Mouse (Mus musculus) midbrain, embryonic 15.5 days (tissue): ENCODE measurements around the gene Cyp3a57. TPM values are rescaled to one million over a fixed set of nuclear protein-coding genes. Genes with fewer than 3 reads are reported as not detected.

Experiments used
- ATAC-seq: fragments of 200-750 bp; cut with Nextera tagmentation; replicated peaks from 2 replicates; pipeline ENCODE4 v1.8.0; 2017; ENCODE audit warnings: moderate TSS enrichment
- H3K27ac ChIP-seq: fragments of 300-500 bp; sonication (generic); 2 replicates; pipeline ENCODE4 v1.5.1; 2015; ENCODE audit warnings: mild to moderate bottlenecking, inconsistent platforms
- H3K27me3 ChIP-seq: fragments of 300-500 bp; sonication (generic); replicated peaks from 2 replicates; pipeline ENCODE4 v1.6.1; 2015; ENCODE audit warnings: inconsistent platforms
- H3K36me3 ChIP-seq: fragments of 300-500 bp; sonication (generic); replicated peaks from 2 replicates; pipeline ENCODE4 v1.6.1; 2015; ENCODE audit warnings: inconsistent platforms
- H3K4me1 ChIP-seq: fragments of 300-500 bp; sonication (generic); 2 replicates; pipeline ENCODE4 v1.6.1; 2015; ENCODE audit warnings: inconsistent platforms
- H3K4me2 ChIP-seq: fragments of 300-500 bp; sonication (generic); 2 replicates; pipeline ENCODE4 v1.6.1; 2015; ENCODE audit warnings: inconsistent platforms, mild to moderate bottlenecking, moderate library complexity
- H3K4me3 ChIP-seq: fragments of 300-500 bp; sonication (generic); 2 replicates; pipeline ENCODE4 v1.5.1; 2015; ENCODE audit warnings: mild to moderate bottlenecking, inconsistent platforms
- H3K9ac ChIP-seq: fragments of 300-500 bp; sonication (generic); 2 replicates; pipeline ENCODE4 v1.6.1; 2015; ENCODE audit warnings: mild to moderate bottlenecking, inconsistent platforms
- H3K9me3 ChIP-seq: fragments of 300-500 bp; sonication (generic); 2 replicates; pipeline ENCODE4 v1.6.1; 2016; ENCODE audit warnings: inconsistent platforms
- WGBS: fragments of 180-500 bp; shearing (Covaris S2); methylation state at CpG from one replicate; pipeline ENCODE4 v1.1.7; 2015; ENCODE audit warnings: mixed read lengths; 5-methylcytosine and 5-hydroxymethylcytosine counted together
- polyA plus RNA-seq: library from polyadenylated mRNA; unstranded; fragments of >200 nt; fragmentation: Nextera tagmentation; extraction: Ambion mirVana; gene quantifications from 2 replicates; pipeline ENCODE4 v1.2.1, GENCODE M21; 2015

Gene Cyp3a57
- polyA plus RNA-seq, 1 experiment from 2014 or later = not detected

- Histone ChIP-seq H3K4me3 (no peak overlapping the region), H3K4me2 (no peak overlapping the region), H3K36me3 (no peaks in the 10 kb centered on the region), H3K27ac (no peak overlapping the region), H3K9me3 (peaks cover 22% of the 10 kb centered on the region; the same call in 1 of the 2 replicates), H3K4me1 (no peaks in the 10 kb centered on the region), H3K27me3 (no peaks in the 10 kb centered on the region), H3K9ac (no peak overlapping the region)
- WGBS = 93% methylated on average over 1 of the region's 1 CpGs
- ATAC-seq = no peak
Measured at GRCm38 (mm10) chr5:145433688-145434087, 88.6 kb downstream of the Cyp3a57 start.

Other genes with a start within 250 kb of the Cyp3a57 start
- gene Arpc1b, start 231.1 kb upstream of the Cyp3a57 start, polyA plus RNA-seq = 59.5 and 73.1 TPM in 2 replicates
- gene Pdap1, start 205.0 kb upstream of the Cyp3a57 start, polyA plus RNA-seq = 102 and 117 TPM in 2 replicates
- 175 and 176 TPM in 2 replicates for gene Bud31, start 204.9 kb upstream of the Cyp3a57 start, polyA plus RNA-seq
- 25.0 and 26.5 TPM in 2 replicates for gene Ptcd1, start 178.2 kb upstream of the Cyp3a57 start, polyA plus RNA-seq
- gene Cpsf4, start 178.1 kb upstream of the Cyp3a57 start, polyA plus RNA-seq = 53.6 and 57.7 TPM in 2 replicates
- gene Atp5j2, start 153.2 kb upstream of the Cyp3a57 start, polyA plus RNA-seq = 604 and 630 TPM in 2 replicates
- gene Zkscan14, start 143.4 kb upstream of the Cyp3a57 start, polyA plus RNA-seq = 15.7 and 17.0 TPM in 2 replicates
- gene Zkscan5, start 140.7 kb upstream of the Cyp3a57 start, polyA plus RNA-seq = 16.2 and 17.2 TPM in 2 replicates
- gene Zfp655, start 113.6 kb upstream of the Cyp3a57 start, polyA plus RNA-seq = 31.4 and 34.1 TPM in 2 replicates
- gene Zscan25, start 64.8 kb upstream of the Cyp3a57 start, polyA plus RNA-seq = 0.43 and 1.2 TPM in 2 replicates
- not detected in 2 replicates for gene Cyp3a16, start 124.4 kb downstream of the Cyp3a57 start, polyA plus RNA-seq
- not detected in 2 replicates for gene Cyp3a41b, start 239.5 kb downstream of the Cyp3a57 start, polyA plus RNA-seq